In genomic region chr5:105696049-105696448, GRCm38 (mm10) we compare ENCODE assay signal across 14 mouse cellular contexts. TPM values are rescaled to one million over a fixed set of nuclear protein-coding genes. Genes with fewer than 3 reads are reported as not detected.
A peak's percentile ranks its signal among the peaks of the same experiment; 100 is the strongest.
DNase-seq lines count a peak whose midpoint lies in the region; TF ChIP-seq lines count a peak whose summit lies in the region.
"Had no signal": no experiment of that assay in that cellular context is flagged by ENCODE, and none has a peak within 500 bp of the region (broad histone marks: within the 10 kb centered on the region; RNA-seq: fewer than 3 reads in every experiment).

No protein-coding gene starts in this region.

- no peaks in the 10 kb centered on the region for H3K4me1 ChIP-seq in kidney, adult 2 months (ENCODE audit: control insufficient read depth, insufficient read depth, low read length)
- H3K4me1 ChIP-seq in brown adipose tissue, adult 24 weeks (ENCODE audit: control insufficient read depth, insufficient read depth, insufficient read length, low read length), result peaks cover 6% of the 10 kb centered on the region
- peaks cover 62% of the 10 kb centered on the region for H3K4me1 ChIP-seq in megakaryocyte, embryonic 14.5 days

- 77% methylated on average over 6 of the region's 6 CpGs for WGBS in kidney, adult 2 months

- no peak overlapping the region for H3K27ac ChIP-seq in kidney, adult 2 months (ENCODE audit: insufficient read depth, low read depth, low read length)
- H3K27ac ChIP-seq in brown adipose tissue, adult 24 weeks (replicated peaks; ENCODE audit: low read depth, low read length), result peak overlapping the region; percentile 64; the same call in 1 of the 2 replicates
- H3K27ac ChIP-seq: embryonic facial prominence, embryonic 15.5 days; stomach, embryonic 15.5 days had no signal

- no peak for TF ChIP-seq POLR2A in kidney, adult 2 months (IDR thresholded peaks at IDR 0.05; ENCODE audit: low read depth, low read length)

- no peaks in the 10 kb centered on the region for H3K36me3 ChIP-seq in kidney, adult 2 months (ENCODE audit: control insufficient read depth, insufficient read depth, low read length)
- H3K36me3 ChIP-seq in megakaryocyte, embryonic 14.5 days (replicated peaks; ENCODE audit: low read length), result peaks cover 18% of the 10 kb centered on the region
- H3K36me3 ChIP-seq: embryonic facial prominence, embryonic 15.5 days; stomach, embryonic 15.5 days had no signal

- no peaks in the 10 kb centered on the region for H3K9me3 ChIP-seq in megakaryocyte, embryonic 14.5 days
- H3K9me3 ChIP-seq: embryonic facial prominence, embryonic 15.5 days; stomach, embryonic 15.5 days had no signal

- H3K27me3 ChIP-seq in kidney, adult 2 months (replicated peaks; ENCODE audit: control insufficient read depth, insufficient read depth, low read length), result no peaks in the 10 kb centered on the region
- no peaks in the 10 kb centered on the region for H3K27me3 ChIP-seq in megakaryocyte, embryonic 14.5 days (replicated peaks)
- H3K27me3 ChIP-seq: embryonic facial prominence, embryonic 15.5 days; stomach, embryonic 15.5 days had no signal

- no peak for TF ChIP-seq CTCF in kidney, adult 2 months (conservative IDR thresholded peaks at IDR 0.05; ENCODE audit: insufficient read depth, insufficient read length, low read depth, low read length)

- no peak overlapping the region for H3K4me3 ChIP-seq in kidney, adult 2 months (ENCODE audit: insufficient read depth, low read depth, low read length)
- no peak overlapping the region for H3K4me3 ChIP-seq in brown adipose tissue, adult 24 weeks (ENCODE audit: insufficient read depth, low read depth, low read length)
- peak overlapping the region; percentile 81 for H3K4me3 ChIP-seq in megakaryocyte, embryonic 14.5 days (replicated peaks)
- H3K4me3 ChIP-seq: embryonic facial prominence, embryonic 15.5 days; stomach, embryonic 15.5 days had no signal

- DNase-seq in kidney, adult 2 months, result peak; percentile 45
- no peak for DNase-seq in kidney, postnatal 36 days
- peak; percentile 69 for DNase-seq in CD4-positive helper T cell, adult 2 months (ENCODE audit: low read depth, low spot score)
- DNase-seq in thymus, postnatal 25 days, result no peak
- DNase-seq in kidney, postnatal 4 days, result no peak
- no peak for DNase-seq in embryo, embryonic 10 days (ENCODE audit: low spot score)
- DNase-seq: cerebellum, postnatal 14 days; gastrocnemius, postnatal 36 days; heart, postnatal 14 days; kidney, adult 18-20 months had no signal

RNA-seq across cellular contexts. Expression of gene Lrrc8d, which starts 3.7 kb away (rescaled TPM):
- 34.4 and 35.4 TPM in 2 replicates for polyA plus RNA-seq in kidney, adult 2 months (2012; rRNA removed)
- 14.8 and 25.2 TPM in 2 replicates for polyA plus RNA-seq in brown adipose tissue, adult 24 weeks (2012; ENCODE audit: insufficient read depth, insufficient read length, missing spikeins)
- polyA plus RNA-seq in megakaryocyte, embryonic 14.5 days (2012; ENCODE audit: insufficient read depth, low replicate concordance), result 13.5 and 27.0 TPM in 2 replicates

Comparison
In these comparisons a context has a peak if more than half of its experiments do, and no peak if none do; other contexts are left out.
1. DNase-seq: peak in kidney, adult 2 months (single experiment) and CD4-positive helper T cell, adult 2 months (single experiment); none in kidney, postnatal 36 days (0 of 2), thymus, postnatal 25 days (single experiment), kidney, postnatal 4 days (0 of 2) and embryo, embryonic 10 days (single experiment).